Mouse (Mus musculus) testis, adult 2 months (tissue): ENCODE measurements at regions not wholly inside any gene's neighbourhood (a gene's known extent, or its start where the extent isn't known, plus 50 kb on each side); places are given as distances from the start of the nearest gene placed in this dataset.

Experiments used
- H3K27ac ChIP-seq: fragments of 200-500 bp; 2 replicates; pipeline ENCODE4 v1.5.1; 2012; ENCODE audit warnings: low read depth, low read length; ENCODE audit not compliant: control insufficient read depth, insufficient read depth
- H3K27me3 ChIP-seq: fragments of 200-500 bp; 2 replicates; pipeline ENCODE4 v1.6.1; 2012; ENCODE audit warnings: mild to moderate bottlenecking, low read length, moderate library complexity; ENCODE audit not compliant: control insufficient read depth, insufficient read depth
- H3K36me3 ChIP-seq: fragments of 200-500 bp; 2 replicates; pipeline ENCODE4 v1.6.1; 2012; ENCODE audit warnings: mild to moderate bottlenecking, low read length; ENCODE audit not compliant: control insufficient read depth, insufficient read depth
- H3K4me1 ChIP-seq: fragments of 200-500 bp; 2 replicates; pipeline ENCODE4 v1.6.1; 2012; ENCODE audit warnings: low read length; ENCODE audit not compliant: control insufficient read depth, insufficient read depth
- H3K4me3 ChIP-seq: fragments of 200-500 bp; 2 replicates; pipeline ENCODE4 v1.5.1; 2012; ENCODE audit warnings: low read depth, mild to moderate bottlenecking, low read length, moderate library complexity, mixed read lengths; ENCODE audit not compliant: control insufficient read depth
- CTCF ChIP-seq: fragments of 200-500 bp; IDR thresholded peaks from 2 replicates; pipeline ENCODE4 v1.5.1; 2012; ENCODE audit warnings: low read depth, mild to moderate bottlenecking, inconsistent platforms, low read length, moderate library complexity; ENCODE audit not compliant: control insufficient read depth, insufficient read depth, insufficient replicate concordance
- POLR2A ChIP-seq: fragments of 200-500 bp; IDR thresholded peaks from 2 replicates; pipeline ENCODE4 v1.6.1; 2012; ENCODE audit warnings: low read depth, mild to moderate bottlenecking, inconsistent platforms, low read length, moderate library complexity; ENCODE audit not compliant: control insufficient read depth

- H3K27me3 ChIP-seq = no peaks in the 10 kb centered on the region
- no peak for TF ChIP-seq POLR2A
- no peaks in the 10 kb centered on the region for H3K36me3 ChIP-seq
- no peak overlapping the region for H3K27ac ChIP-seq
- no peaks in the 10 kb centered on the region for H3K4me1 ChIP-seq
- no peak overlapping the region for H3K4me3 ChIP-seq
Observed at GRCm38 (mm10) chr8:91878886-91879285, 77.0 kb upstream of the Irx3 start.

- no peaks in the 10 kb centered on the region for H3K36me3 ChIP-seq
- no peaks in the 10 kb centered on the region for H3K4me1 ChIP-seq
- TF ChIP-seq POLR2A (no peak), CTCF (no peak)
- no peak overlapping the region for H3K27ac ChIP-seq
- no peaks in the 10 kb centered on the region for H3K27me3 ChIP-seq
- H3K4me3 ChIP-seq = no peak overlapping the region
Observed at GRCm38 (mm10) chr8:91876161-91876560, 74.3 kb upstream of the Irx3 start.

- Histone ChIP-seq H3K36me3 (no peaks in the 10 kb centered on the region), H3K4me3 (no peak overlapping the region), H3K4me1 (no peaks in the 10 kb centered on the region), H3K27ac (no peak overlapping the region), H3K27me3 (no peaks in the 10 kb centered on the region)
- TF ChIP-seq POLR2A (no peak), CTCF (no peak)
Observed at GRCm38 (mm10) chr8:91873232-91873631, 71.4 kb upstream of the Irx3 start.

GRCm38 (mm10) chr8:91872278-91873115, 70.6 kb upstream of the Irx3 start:
- no peak for TF ChIP-seq CTCF
- Histone ChIP-seq H3K4me1 (no peaks in the 10 kb centered on the region), H3K4me3 (no peak overlapping the region), H3K27ac (no peak overlapping the region), H3K36me3 (no peaks in the 10 kb centered on the region), H3K27me3 (no peaks in the 10 kb centered on the region)

GRCm38 (mm10) chr8:91867069-91867468, 65.2 kb upstream of the Irx3 start:
- H3K27me3 ChIP-seq = no peaks in the 10 kb centered on the region

GRCm38 (mm10) chr8:91866076-91866475, 64.2 kb upstream of the Irx3 start:
- no peaks in the 10 kb centered on the region for H3K27me3 ChIP-seq
- no peaks in the 10 kb centered on the region for H3K4me1 ChIP-seq
- H3K27ac ChIP-seq = no peak overlapping the region
- H3K36me3 ChIP-seq = no peaks in the 10 kb centered on the region
- no peak overlapping the region for H3K4me3 ChIP-seq
- no peak for TF ChIP-seq CTCF

More at GRCm38 (mm10) chr8:91867069-91867468, 65.2 kb upstream of the Irx3 start:
- no peak overlapping the region for H3K4me3 ChIP-seq
- no peaks in the 10 kb centered on the region for H3K36me3 ChIP-seq
- TF ChIP-seq CTCF (no peak), POLR2A (no peak)
- no peaks in the 10 kb centered on the region for H3K4me1 ChIP-seq
- H3K27ac ChIP-seq = no peak overlapping the region

GRCm38 (mm10) chr8:91865361-91865760, 63.5 kb upstream of the Irx3 start:
- Histone ChIP-seq H3K27ac (no peak overlapping the region), H3K4me1 (no peaks in the 10 kb centered on the region), H3K27me3 (no peaks in the 10 kb centered on the region), H3K4me3 (no peak overlapping the region), H3K36me3 (no peaks in the 10 kb centered on the region)
- no peak for TF ChIP-seq POLR2A
- TF ChIP-seq CTCF = no peak

GRCm38 (mm10) chr8:91863505-91863904, 61.6 kb upstream of the Irx3 start:
- Histone ChIP-seq H3K4me3 (no peak overlapping the region), H3K27me3 (no peaks in the 10 kb centered on the region), H3K27ac (no peak overlapping the region), H3K4me1 (no peaks in the 10 kb centered on the region), H3K36me3 (no peaks in the 10 kb centered on the region)
- no peak for TF ChIP-seq POLR2A
- TF ChIP-seq CTCF = no peak
